Mouse (Mus musculus) spleen, postnatal 36 days (tissue): ENCODE measurements around the gene Appbp2.
"Not testable (repeated sequence)": the region's sequence is repeated elsewhere in the genome, so short reads cannot be mapped to it uniquely, and the experiment has no call there.

Experiments used
- DNase-seq, 2 experiments: peaks; one replicate each; pipeline ENCODE4 v3.0.0; 2022; ENCODE audit warnings: low spot score in 2 of 2, mixed read lengths in 1 of 2

The Appbp2 gene

GRCm38 (mm10) chr11:85163014-85163413 lies 71.9 kb downstream of the Appbp2 start:
- not testable (repeated sequence) for DNase-seq

DNA sequence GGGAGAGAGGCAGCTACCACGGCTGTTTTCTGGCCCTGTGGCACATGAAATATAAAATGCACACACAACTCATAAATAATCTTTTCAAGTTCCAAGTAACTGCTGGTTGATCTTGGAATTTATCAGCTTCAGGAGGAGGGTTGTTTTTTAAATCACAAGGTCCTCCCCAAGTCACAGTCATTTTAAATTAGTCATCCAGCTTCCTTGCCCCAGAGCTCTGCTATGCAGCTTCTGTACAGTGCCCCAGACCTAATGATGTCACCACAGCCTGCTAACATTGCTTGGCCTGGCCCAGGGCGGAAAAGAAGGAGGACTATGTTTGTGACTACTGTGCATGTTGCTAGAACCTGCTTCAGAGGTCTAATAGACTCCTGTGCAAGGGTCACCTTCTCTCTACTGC lies 77.6 kb downstream of the Appbp2 start:
- DNase-seq: no peak

GRCm38 (mm10) chr11:85152256-85152930 lies 82.5 kb downstream of the Appbp2 start:
- DNase-seq: no peak

DNA sequence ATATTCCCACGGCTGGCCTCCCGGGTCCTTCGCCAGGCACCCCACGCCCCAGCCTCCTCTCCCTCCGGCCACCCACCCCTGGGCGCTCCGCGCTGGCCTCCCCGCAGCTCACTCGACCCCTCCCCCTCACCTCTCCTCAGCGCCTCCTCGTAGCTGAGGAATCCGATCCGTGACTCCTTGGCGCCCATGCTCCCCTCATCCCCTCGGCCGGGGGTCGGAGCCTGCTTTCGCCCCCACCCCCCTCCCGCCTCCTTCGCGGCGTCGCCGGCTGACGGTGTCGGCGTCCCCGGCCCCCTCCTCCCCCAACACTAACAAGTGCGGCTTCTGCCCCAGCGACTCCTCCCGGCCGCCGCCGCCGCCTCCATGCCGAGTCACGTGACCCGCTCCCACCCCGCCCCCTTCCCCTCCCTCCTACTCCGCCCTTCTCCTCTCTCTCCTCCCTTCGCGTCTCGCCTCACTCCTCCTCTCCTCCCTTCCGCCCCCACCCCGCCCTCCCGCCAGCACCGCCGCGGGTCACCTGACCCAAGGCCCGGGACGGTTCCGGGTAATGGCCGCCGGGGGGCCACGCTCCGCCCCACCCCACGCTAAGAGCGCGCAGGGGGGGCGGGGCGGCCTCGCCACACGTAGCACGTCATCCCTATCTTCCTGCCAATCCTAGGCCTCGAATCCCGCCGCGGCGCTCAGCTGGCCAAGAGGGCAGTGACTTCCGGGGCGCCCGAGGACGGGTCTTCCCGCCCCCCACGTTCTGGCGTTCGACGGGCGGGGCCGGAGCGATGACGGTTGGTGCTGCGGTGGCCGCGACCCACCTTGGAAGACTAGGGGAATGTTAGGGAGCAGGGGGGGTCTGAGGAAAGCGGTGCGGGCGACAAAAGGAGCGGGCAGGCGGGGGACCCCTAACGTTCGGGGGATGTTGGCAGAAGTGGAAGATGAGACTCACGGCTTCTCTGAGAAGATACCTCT lies 95.1 kb downstream of the Appbp2 start, which contains the start of gene Usp32:
Usp32 (minus strand) TSS at position 581 of the 960 bp plus-strand sequence.
- DNase-seq: peak; percentile 96 to 97

- DNase-seq: peak in 1 of 2 experiments; percentile 5
These were observed 96.0 kb downstream of the Appbp2 start for GRCm38 (mm10) chr11:85138776-85139474.
